Mouse (Mus musculus) C2C12 (cell line): ENCODE measurements at regions not wholly inside any gene's neighbourhood (a gene's known extent, or its start where the extent isn't known, plus 50 kb on each side); places are given as distances from the start of the nearest gene placed in this dataset.

Experiments used
- CTCF ChIP-seq: IDR thresholded peaks from one replicate; pipeline ENCODE4 v1.5.1; 2011; ENCODE audit not compliant: control insufficient read depth, insufficient read depth, insufficient read length
- FOSL1 ChIP-seq: IDR thresholded peaks from one replicate; pipeline ENCODE4 v1.8.0; 2011; ENCODE audit warnings: mild to moderate bottlenecking, low read length; ENCODE audit not compliant: poor library complexity, insufficient read depth, severe bottlenecking
- MAX ChIP-seq: IDR thresholded peaks from one replicate; pipeline ENCODE4 v1.6.1; 2011; ENCODE audit warnings: mild to moderate bottlenecking, control low read depth
- MYOG ChIP-seq: IDR thresholded peaks from one replicate; pipeline ENCODE4 v1.6.1; 2011; ENCODE audit not compliant: control insufficient read depth, insufficient read length; ENCODE audit errors: extremely low read depth
- USF1 ChIP-seq: IDR thresholded peaks from one replicate; pipeline ENCODE4 v1.6.1; 2011; ENCODE audit warnings: low read depth, mild to moderate bottlenecking, control low read depth, moderate library complexity

GRCm38 (mm10) chr15:38588268-38588667 lies 1162.9 kb downstream of the 4930447A16Rik start:
- TF ChIP-seq MYOG = no peak
- TF ChIP-seq CTCF = no peak
- TF ChIP-seq USF1 = no peak
- no peak for TF ChIP-seq MAX
- TF ChIP-seq FOSL1 = no peak
